Mouse (Mus musculus) limb, embryonic 11.5 days (tissue): Measurements from ENCODE around the gene Drd1. TPM values are rescaled to one million over a fixed set of nuclear protein-coding genes. Genes with fewer than 3 reads are reported as not detected.

Source experiments
- ATAC-seq: fragments of 200-750 bp; cut with Nextera tagmentation; 2 replicates; pipeline ENCODE4 v1.8.0; 2017; ENCODE audit warnings: low read depth; ENCODE audit not compliant: insufficient number of reproducible peaks, low FRiP score, low TSS enrichment
- DNase-seq: peaks from one replicate; pipeline ENCODE4 v3.0.0-alpha.2; 2015; ENCODE audit warnings: low spot score
- H3K27ac ChIP-seq: fragments of 300-500 bp; sonication (generic); replicated peaks from 2 replicates; pipeline ENCODE4 v1.5.1; 2014; ENCODE audit warnings: low read depth, mild to moderate bottlenecking, low read length
- H3K27me3 ChIP-seq: fragments of 300-500 bp; sonication (generic); 2 replicates; pipeline ENCODE4 v1.6.1; 2014; ENCODE audit warnings: mild to moderate bottlenecking, low read length, mixed read lengths; ENCODE audit not compliant: control insufficient read depth, insufficient read depth
- H3K36me3 ChIP-seq: fragments of 300-500 bp; sonication (generic); 2 replicates; pipeline ENCODE4 v1.6.1; 2014; ENCODE audit warnings: mild to moderate bottlenecking, low read length, moderate library complexity, mixed read lengths; ENCODE audit not compliant: control insufficient read depth, insufficient read depth
- H3K4me1 ChIP-seq: fragments of 300-500 bp; sonication (generic); 2 replicates; pipeline ENCODE4 v1.6.1; 2014; ENCODE audit warnings: low read length, mixed read lengths; ENCODE audit not compliant: control insufficient read depth, insufficient read depth
- H3K4me2 ChIP-seq: fragments of 300-500 bp; sonication (generic); 2 replicates; pipeline ENCODE4 v1.6.1; 2014; ENCODE audit warnings: low read depth, mild to moderate bottlenecking, moderate library complexity; ENCODE audit not compliant: severe bottlenecking
- H3K4me3 ChIP-seq: fragments of 300-500 bp; sonication (generic); 2 replicates; pipeline ENCODE4 v1.5.1; 2014; ENCODE audit warnings: low read depth, low read length
- H3K9ac ChIP-seq: fragments of 300-500 bp; sonication (generic); 2 replicates; pipeline ENCODE4 v1.6.1; 2014; ENCODE audit warnings: mild to moderate bottlenecking, low read length
- H3K9me3 ChIP-seq: fragments of 300-500 bp; sonication (generic); 2 replicates; pipeline ENCODE4 v1.6.1; 2016; ENCODE audit warnings: low read length; ENCODE audit not compliant: control insufficient read depth
- WGBS: fragments of 180-500 bp; shearing (Covaris S2); extraction: QIAGEN DNeasy Blood & Tissue Kit; methylation state at CpG from one replicate; pipeline ENCODE4 v1.1.7; 2014; 5-methylcytosine and 5-hydroxymethylcytosine counted together
- polyA plus RNA-seq: library from polyadenylated mRNA; unstranded; fragments of >200 nt; fragmentation: Nextera tagmentation; extraction: Ambion mirVana; gene quantifications from 2 replicates; pipeline ENCODE4 v1.2.1, GENCODE M21; 2014

Gene Drd1
- polyA plus RNA-seq, 1 experiment from 2014 or later = not detected

DNA sequence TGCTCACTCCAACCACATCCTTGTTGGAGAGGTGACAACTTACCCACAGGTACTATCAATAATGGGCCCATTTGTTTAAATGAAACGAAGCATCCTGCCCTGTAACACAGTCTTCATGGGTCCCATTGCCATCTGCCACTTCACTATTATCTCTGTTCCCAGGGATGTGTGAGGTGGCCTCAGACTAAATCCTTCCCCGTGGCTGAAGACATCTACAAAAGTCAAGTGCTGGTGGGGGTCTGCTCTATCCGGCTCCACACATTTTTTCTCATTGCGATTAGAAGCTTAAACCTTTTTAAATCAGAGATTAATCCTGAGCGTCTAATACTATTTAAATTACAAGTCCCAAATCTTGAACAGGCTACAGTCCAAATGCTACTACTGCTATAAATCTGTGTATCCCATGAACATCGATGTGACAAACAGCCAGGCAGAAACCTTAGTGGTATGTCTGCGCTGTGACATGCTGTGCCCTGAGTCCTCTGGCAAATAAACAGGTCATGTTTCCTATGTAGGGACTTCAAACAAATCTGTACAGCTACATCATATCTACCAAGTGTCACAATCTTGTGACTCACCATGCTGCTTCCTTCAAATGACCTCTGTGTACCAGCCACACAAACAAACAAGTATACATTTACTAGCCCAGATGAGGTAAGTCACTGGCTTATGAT lies 6.7 kb downstream of the Drd1 start:
- 81% methylated on average over 7 of the region's 7 CpGs for WGBS
- no peak for ATAC-seq
- DNase-seq = no peak

DNA sequence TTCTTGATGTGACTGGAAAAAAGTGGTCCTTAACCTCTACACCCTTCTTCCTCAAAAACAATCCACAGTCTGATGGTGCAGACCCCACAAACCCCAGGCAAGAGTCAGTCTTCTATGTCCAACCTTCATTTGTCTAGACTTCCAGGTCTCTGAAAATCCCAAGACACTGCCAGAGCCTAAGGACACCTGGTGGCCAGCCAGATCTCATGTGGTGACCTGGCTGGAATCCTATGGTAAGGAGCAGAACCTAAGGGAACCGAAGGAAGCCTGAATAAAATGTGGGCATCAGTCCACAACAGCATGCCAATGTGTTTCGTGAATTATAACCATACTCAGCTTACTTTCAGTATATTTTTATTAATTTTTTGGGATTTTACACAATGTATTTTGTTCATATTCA lies 15.2 kb downstream of the Drd1 start:
- WGBS = 84% methylated on average over 2 of the region's 2 CpGs
- H3K4me3 ChIP-seq = no peak overlapping the region
- H3K4me2 ChIP-seq = no peak overlapping the region
- H3K4me1 ChIP-seq = no peaks in the 10 kb centered on the region
- H3K27ac ChIP-seq = no peak overlapping the region
- no peak overlapping the region for H3K9ac ChIP-seq
- ATAC-seq (no peak), DNase-seq (no peak)
- no peaks in the 10 kb centered on the region for H3K27me3 ChIP-seq
- H3K9me3 ChIP-seq = no peaks in the 10 kb centered on the region
- H3K36me3 ChIP-seq = no peaks in the 10 kb centered on the region

More for the DNA sequence above, 6.7 kb downstream of the Drd1 start:
- H3K4me2 ChIP-seq = no peak overlapping the region
- H3K9ac ChIP-seq = no peak overlapping the region
- H3K4me3 ChIP-seq = no peak overlapping the region
- no peaks in the 10 kb centered on the region for H3K36me3 ChIP-seq
- H3K9me3 ChIP-seq = no peaks in the 10 kb centered on the region
- H3K27ac ChIP-seq = no peak overlapping the region
- no peaks in the 10 kb centered on the region for H3K4me1 ChIP-seq
- H3K27me3 ChIP-seq = peaks cover 9% of the 10 kb centered on the region

DNA sequence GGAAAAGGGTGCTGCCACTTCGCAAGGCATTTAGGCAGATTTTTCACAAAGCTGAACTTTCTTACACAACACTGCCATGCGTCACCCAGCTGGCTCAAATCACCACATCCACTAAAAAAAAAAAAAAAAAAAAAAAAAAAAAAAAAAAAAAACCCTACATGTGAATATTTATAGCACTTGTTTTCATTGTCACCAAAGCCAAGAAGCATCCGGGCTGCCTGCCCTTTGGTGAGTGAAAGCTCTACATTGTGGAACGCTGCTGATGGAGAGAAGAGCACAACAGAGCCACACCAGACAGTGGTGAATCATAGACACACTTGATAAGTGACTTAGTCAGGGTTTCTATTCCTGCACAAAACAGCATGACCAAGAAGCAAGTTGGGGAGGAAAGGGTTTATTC lies 17.6 kb downstream of the Drd1 start:
- H3K4me2 ChIP-seq = no peak overlapping the region
- no peaks in the 10 kb centered on the region for H3K36me3 ChIP-seq
- no peak for DNase-seq
- no peaks in the 10 kb centered on the region for H3K4me1 ChIP-seq
- WGBS = 92% methylated on average over 4 of the region's 4 CpGs
- no peak overlapping the region for H3K27ac ChIP-seq
- no peaks in the 10 kb centered on the region for H3K9me3 ChIP-seq
- no peak overlapping the region for H3K9ac ChIP-seq
- H3K27me3 ChIP-seq = no peaks in the 10 kb centered on the region
- no peak for ATAC-seq
- no peak overlapping the region for H3K4me3 ChIP-seq

DNA sequence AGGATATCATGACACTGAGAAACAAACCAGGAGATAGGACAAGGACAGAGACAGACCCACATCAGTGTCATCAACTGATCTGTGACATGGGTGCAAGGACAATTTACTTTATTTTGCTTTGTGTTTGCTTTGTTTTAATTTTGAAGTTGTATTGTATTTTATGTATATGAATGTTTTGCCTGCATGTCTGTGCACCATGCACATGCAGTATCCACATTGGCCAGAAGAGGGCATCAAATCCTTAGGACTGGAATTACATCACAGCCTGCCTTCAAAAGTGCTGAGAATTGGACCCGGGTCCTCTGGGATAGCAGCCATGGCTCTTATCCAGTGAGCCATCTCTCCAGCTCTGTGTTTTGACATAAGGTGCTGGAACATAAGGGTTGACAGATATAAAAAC lies 20.0 kb downstream of the Drd1 start:
- Histone ChIP-seq H3K9ac (no peak overlapping the region), H3K27me3 (no peaks in the 10 kb centered on the region), H3K36me3 (no peaks in the 10 kb centered on the region), H3K4me3 (no peak overlapping the region), H3K27ac (no peak overlapping the region), H3K4me2 (no peak overlapping the region), H3K9me3 (no peaks in the 10 kb centered on the region), H3K4me1 (no peaks in the 10 kb centered on the region)
- DNase-seq = peak; percentile 44
- ATAC-seq = no peak
- 68% methylated on average over 1 of the region's 1 CpGs for WGBS

DNA sequence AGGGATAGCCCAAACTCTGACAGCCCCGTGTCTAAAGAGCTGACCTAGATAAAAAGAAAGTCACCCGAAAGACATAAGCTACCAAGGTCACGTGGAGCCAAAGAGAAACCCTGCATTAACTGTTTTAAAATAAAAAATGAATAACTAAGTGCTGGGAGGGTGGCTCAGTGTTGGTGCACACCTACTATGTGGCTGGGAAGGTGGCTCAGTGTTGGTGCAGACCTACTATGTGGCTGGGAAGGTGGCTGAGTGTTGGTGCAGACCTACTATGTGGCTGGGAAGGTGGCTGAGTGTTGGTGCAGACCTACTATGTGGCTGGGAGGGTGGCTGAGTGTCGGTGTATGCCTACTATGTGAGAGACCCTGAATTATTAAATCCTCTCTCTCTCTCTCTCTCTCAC lies 21.9 kb downstream of the Drd1 start:
- H3K4me1 ChIP-seq = no peaks in the 10 kb centered on the region
- no peak for ATAC-seq
- no peaks in the 10 kb centered on the region for H3K9me3 ChIP-seq
- no peak for DNase-seq
- 84% methylated on average over 4 of the region's 4 CpGs for WGBS
- H3K4me2 ChIP-seq = no peak overlapping the region
- H3K9ac ChIP-seq = no peak overlapping the region
- no peak overlapping the region for H3K27ac ChIP-seq
- H3K27me3 ChIP-seq = no peaks in the 10 kb centered on the region
- no peak overlapping the region for H3K4me3 ChIP-seq
- H3K36me3 ChIP-seq = no peaks in the 10 kb centered on the region

DNA sequence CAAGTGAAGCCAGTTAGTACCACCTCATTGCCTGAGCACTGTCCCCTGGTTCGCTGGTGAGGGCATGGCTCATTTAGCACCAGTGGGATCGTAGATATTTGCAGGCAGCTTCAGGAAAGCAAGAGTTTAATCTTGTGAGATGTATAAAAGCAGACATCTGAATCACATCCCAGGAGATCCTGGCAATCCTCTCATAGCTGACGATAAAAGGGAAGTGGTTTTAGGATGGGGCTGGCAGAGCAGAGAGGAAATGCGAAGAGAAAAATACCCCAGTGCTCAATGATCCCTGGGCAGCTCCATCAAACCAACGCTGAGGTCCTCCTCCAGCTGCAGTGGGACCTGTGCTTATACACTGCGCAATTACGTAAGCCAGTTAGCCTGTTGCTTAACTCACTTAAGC lies 28.4 kb downstream of the Drd1 start:
- DNase-seq = no peak
- H3K36me3 ChIP-seq = no peaks in the 10 kb centered on the region

DNA sequence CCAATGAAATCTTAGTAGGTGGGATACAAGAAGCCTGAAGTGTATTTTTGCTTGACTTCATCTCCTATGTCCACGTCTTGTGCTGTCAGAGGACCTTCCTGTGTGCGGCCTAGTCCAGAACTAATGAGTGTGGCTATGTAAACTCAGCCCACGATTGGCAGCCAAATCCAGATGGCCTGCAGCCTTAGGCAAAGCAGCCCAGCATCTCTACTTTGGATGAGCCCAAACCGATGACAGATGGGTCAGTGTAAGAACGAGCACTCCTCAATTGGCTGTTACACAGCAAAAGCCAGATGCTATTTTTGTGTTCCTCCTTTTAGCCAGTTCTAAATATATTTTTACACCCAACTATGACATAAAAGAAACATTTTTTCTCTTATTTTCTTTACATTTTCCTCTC lies 32.2 kb downstream of the Drd1 start:
- Histone ChIP-seq H3K4me3 (no peak overlapping the region), H3K27ac (no peak overlapping the region), H3K9me3 (no peaks in the 10 kb centered on the region), H3K4me1 (no peaks in the 10 kb centered on the region), H3K27me3 (no peaks in the 10 kb centered on the region), H3K9ac (no peak overlapping the region), H3K36me3 (no peaks in the 10 kb centered on the region), H3K4me2 (no peak overlapping the region)
- ATAC-seq (no peak), DNase-seq (no peak)
- WGBS = 75% methylated on average over 5 of the region's 5 CpGs

More for the DNA sequence above, 28.4 kb downstream of the Drd1 start:
- WGBS = 82% methylated on average over 7 of the region's 7 CpGs
- Histone ChIP-seq H3K4me3 (no peak overlapping the region), H3K27me3 (no peaks in the 10 kb centered on the region), H3K27ac (no peak overlapping the region), H3K9me3 (no peaks in the 10 kb centered on the region), H3K4me2 (no peak overlapping the region), H3K4me1 (no peaks in the 10 kb centered on the region), H3K9ac (no peak overlapping the region)
- no peak for ATAC-seq

DNA sequence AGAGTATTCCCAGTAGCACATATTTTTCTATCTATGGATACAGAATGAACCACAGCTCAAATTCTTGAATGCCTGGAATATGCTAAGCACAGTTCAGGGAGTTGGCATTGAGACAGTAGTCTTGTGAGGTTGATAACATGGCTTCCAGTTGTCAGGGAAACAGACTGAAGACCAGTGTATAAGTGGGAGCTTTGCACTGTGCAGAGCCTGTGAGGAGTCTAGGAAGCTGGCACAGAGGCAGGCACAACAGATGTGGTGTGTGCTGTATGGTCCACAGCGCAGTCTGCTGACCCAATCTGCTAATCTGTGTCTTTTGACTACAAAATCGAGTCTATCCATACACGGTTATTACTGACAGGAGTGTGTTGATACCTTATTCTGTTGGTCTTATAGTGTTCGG lies 46.8 kb downstream of the Drd1 start:
- DNase-seq (no peak), ATAC-seq (no peak)
- H3K4me2 ChIP-seq = no peak overlapping the region
- no peak overlapping the region for H3K9ac ChIP-seq
- peaks cover 6% of the 10 kb centered on the region; the same call in 1 of the 2 replicates for H3K27me3 ChIP-seq
- H3K4me3 ChIP-seq = no peak overlapping the region
- no peaks in the 10 kb centered on the region for H3K36me3 ChIP-seq
- H3K27ac ChIP-seq = no peak overlapping the region
- H3K9me3 ChIP-seq = no peaks in the 10 kb centered on the region
- WGBS = 95% methylated on average over 4 of the region's 4 CpGs
- H3K4me1 ChIP-seq = no peaks in the 10 kb centered on the region
